Mouse (Mus musculus) myocyte (in vitro differentiated cells): Measurements from ENCODE around the gene Gpr162.

Experiments
- CEBPB ChIP-seq: IDR thresholded peaks from 2 replicates; pipeline ENCODE4 v1.6.1; 2011; ENCODE audit warnings: mild to moderate bottlenecking, moderate library complexity; ENCODE audit not compliant: poor library complexity, insufficient read depth, severe bottlenecking
- E2F4 ChIP-seq: IDR thresholded peaks from one replicate; pipeline ENCODE4 v1.6.1; 2011; ENCODE audit warnings: mild to moderate bottlenecking, control low read depth, moderate library complexity; ENCODE audit not compliant: insufficient read depth
- MAX ChIP-seq: IDR thresholded peaks from one replicate; pipeline ENCODE4 v1.6.1; 2011; ENCODE audit warnings: low read depth, mild to moderate bottlenecking, control low read depth
- MYOD1 ChIP-seq, 3 experiments: IDR thresholded peaks; one replicate each; pipeline ENCODE4 v1.6.1; 2011; ENCODE audit warnings: control low read depth in 2 of 3, low read depth in 2 of 3, mild to moderate bottlenecking in 2 of 3, moderate library complexity in 1 of 3; ENCODE audit not compliant: insufficient read length in 2 of 3, control insufficient read depth in 1 of 3
- MYOG ChIP-seq, 3 experiments: IDR thresholded peaks; one replicate each; pipeline ENCODE4 v1.6.1; 2011; ENCODE audit warnings: control low read depth in 2 of 3, low read depth in 2 of 3, mild to moderate bottlenecking in 2 of 3; ENCODE audit not compliant: insufficient read length in 2 of 3, control insufficient read depth in 1 of 3, insufficient read depth in 1 of 3
- POLR2A ChIP-seq: IDR thresholded peaks from one replicate; pipeline ENCODE4 v1.6.1; 2011; ENCODE audit warnings: low read depth, mild to moderate bottlenecking, control low read depth, moderate library complexity; ENCODE audit not compliant: insufficient read length
- POLR2AphosphoS2 ChIP-seq: IDR thresholded peaks from one replicate; pipeline ENCODE4 v1.6.1; 2011; ENCODE audit warnings: low read depth, control low read depth; ENCODE audit not compliant: insufficient read length
- REST ChIP-seq: IDR thresholded peaks from one replicate; pipeline ENCODE4 v1.6.1; 2011; ENCODE audit warnings: mild to moderate bottlenecking, control low read depth, moderate library complexity; ENCODE audit not compliant: insufficient read depth, insufficient read length
- SRF ChIP-seq: IDR thresholded peaks from one replicate; pipeline ENCODE4 v1.6.1; 2011; ENCODE audit warnings: low read depth; ENCODE audit not compliant: control insufficient read depth, insufficient read length
- TCF12 ChIP-seq: IDR thresholded peaks from one replicate; pipeline ENCODE4 v1.6.1; 2011; ENCODE audit warnings: mild to moderate bottlenecking, control low read depth; ENCODE audit not compliant: poor library complexity, insufficient read depth, severe bottlenecking
- TCF3 ChIP-seq: IDR thresholded peaks from one replicate; pipeline ENCODE4 v1.6.1; 2011; ENCODE audit warnings: low read depth, control low read depth; ENCODE audit not compliant: insufficient read length
- USF1 ChIP-seq: IDR thresholded peaks from one replicate; pipeline ENCODE4 v1.6.1; 2011; ENCODE audit warnings: low read depth, mild to moderate bottlenecking, control low read depth, moderate library complexity

DNA sequence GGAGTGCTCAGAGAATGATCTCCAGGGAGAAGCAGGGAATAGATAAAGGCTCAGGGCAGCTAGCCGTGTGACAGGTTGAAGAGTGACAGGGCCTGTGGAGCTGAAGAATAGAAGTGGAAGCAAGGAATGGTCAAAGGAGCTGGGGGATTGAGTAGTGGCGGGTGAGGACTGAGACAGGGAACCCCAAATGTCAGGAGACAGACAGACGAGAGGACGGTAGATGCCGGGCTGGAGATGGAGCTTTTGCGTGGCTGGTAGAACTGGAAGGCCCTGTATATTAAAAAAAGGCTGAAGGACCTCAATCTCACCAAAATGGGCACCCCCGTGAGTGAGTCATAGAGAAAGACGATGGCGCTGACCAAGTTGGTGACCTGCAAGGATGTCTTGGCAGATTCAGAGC is 3.3 kb downstream of the Gpr162 start:
- TF ChIP-seq MAX (no peak), E2F4 (no peak), POLR2A (no peak), POLR2AphosphoS2 (no peak), TCF3 (no peak), REST (no peak), USF1 (no peak), TCF12 (no peak), CEBPB (no peak), MYOD1 (IDR thresholded peaks at IDR 0.05; ENCODE audit: control insufficient read depth in 1 of 3, insufficient read length in 2 of 3, low read depth in 2 of 3) (no peak), SRF (no peak), MYOG (IDR thresholded peaks at IDR 0.05; ENCODE audit: control insufficient read depth in 1 of 3, insufficient read depth in 1 of 3, insufficient read length in 2 of 3, low read depth in 2 of 3) (no peak)
